Mouse (Mus musculus) small intestine, adult 2 months (tissue): ENCODE measurements around the gene Rxfp4.

ENCODE experiments used
- CTCF ChIP-seq: fragments of 200-500 bp; IDR thresholded peaks from 2 replicates; pipeline ENCODE4 v1.5.1; 2012; ENCODE audit warnings: low read depth, mild to moderate bottlenecking, control low read depth, inconsistent platforms, low read length, moderate library complexity, mixed read lengths; ENCODE audit not compliant: insufficient replicate concordance, insufficient read length; ENCODE audit errors: extremely low read depth
- POLR2A ChIP-seq: fragments of 200-500 bp; IDR thresholded peaks from 2 replicates; pipeline ENCODE4 v1.6.1; 2012; ENCODE audit warnings: low read depth, mild to moderate bottlenecking, control low read depth, inconsistent platforms, low read length, moderate library complexity

GRCm38 (mm10) chr3:88630018-88630417 lies 22.9 kb downstream of the Rxfp4 start:
- TF ChIP-seq CTCF (no peak), POLR2A (no peak)
